Mouse (Mus musculus): Measurements from ENCODE around the gene Rab11fip5.

Rab11fip5 gene

GRCm38 (mm10) chr6:85373951-85374733 is at the start of gene Rab11fip5:
Gene Rab11fip5 (minus strand): TSS chr6:85374634.
- peak; percentile 64 for DNase-seq (ENCODE audit: low read depth, low spot score)

GRCm38 (mm10) chr6:85423836-85424379 is 49.5 kb upstream of the Rab11fip5 start, which contains the start of gene Noto:
Gene Noto (plus strand): TSS chr6:85423886.
- DNase-seq (ENCODE audit: low read depth, low spot score) = no peak

- DNase-seq (ENCODE audit: low read depth, low spot score) = no peak
These were observed 44.7 kb upstream of the Rab11fip5 start for GRCm38 (mm10) chr6:85419150-85419549.

- no peak for DNase-seq (ENCODE audit: low read depth, low spot score)
These were observed 41.4 kb upstream of the Rab11fip5 start for GRCm38 (mm10) chr6:85415829-85416228.

GRCm38 (mm10) chr6:85410771-85411273 is 36.4 kb upstream of the Rab11fip5 start:
- peak; percentile 92 for DNase-seq (ENCODE audit: low read depth, low spot score)

GRCm38 (mm10) chr6:85409003-85409402 is 34.6 kb upstream of the Rab11fip5 start:
- DNase-seq (ENCODE audit: low read depth, low spot score) = no peak

GRCm38 (mm10) chr6:85403039-85403438 is 28.6 kb upstream of the Rab11fip5 start:
- no peak for DNase-seq (ENCODE audit: low read depth, low spot score)

GRCm38 (mm10) chr6:85402613-85403012 is 28.2 kb upstream of the Rab11fip5 start:
- no peak for DNase-seq (ENCODE audit: low read depth, low spot score)

GRCm38 (mm10) chr6:85399715-85400114 is 25.3 kb upstream of the Rab11fip5 start:
- no peak for DNase-seq (ENCODE audit: low read depth, low spot score)

- DNase-seq (ENCODE audit: low read depth, low spot score) = peak; percentile 67
These were observed 22.7 kb upstream of the Rab11fip5 start for GRCm38 (mm10) chr6:85397165-85397564.

- DNase-seq (ENCODE audit: low read depth, low spot score) = peak; percentile 72
These were observed 20.9 kb upstream of the Rab11fip5 start for GRCm38 (mm10) chr6:85395360-85395759.

GRCm38 (mm10) chr6:85391803-85392202 is 17.4 kb upstream of the Rab11fip5 start:
- DNase-seq (ENCODE audit: low read depth, low spot score) = peak; percentile 83

- no peak for DNase-seq (ENCODE audit: low read depth, low spot score)
These were observed 14.2 kb upstream of the Rab11fip5 start for GRCm38 (mm10) chr6:85388608-85389007.

- no peak for DNase-seq (ENCODE audit: low read depth, low spot score)
These were observed 8.4 kb upstream of the Rab11fip5 start for GRCm38 (mm10) chr6:85382791-85383190.

- no peak for DNase-seq (ENCODE audit: low read depth, low spot score)
These were observed 7.2 kb upstream of the Rab11fip5 start for GRCm38 (mm10) chr6:85381648-85382020.

GRCm38 (mm10) chr6:85380901-85381647 is 6.6 kb upstream of the Rab11fip5 start:
- DNase-seq (ENCODE audit: low read depth, low spot score) = peak; percentile 73

GRCm38 (mm10) chr6:85380201-85380900 is 5.9 kb upstream of the Rab11fip5 start:
- peak; percentile 93 for DNase-seq (ENCODE audit: low read depth, low spot score)

- DNase-seq (ENCODE audit: low read depth, low spot score) = peak; percentile 26
These were observed 4.2 kb upstream of the Rab11fip5 start for GRCm38 (mm10) chr6:85378629-85379028.

- DNase-seq (ENCODE audit: low read depth, low spot score) = no peak
These were observed 3.4 kb upstream of the Rab11fip5 start for GRCm38 (mm10) chr6:85377876-85378275.

- peak; percentile 90 for DNase-seq (ENCODE audit: low read depth, low spot score)
These were observed 2.8 kb upstream of the Rab11fip5 start for GRCm38 (mm10) chr6:85377066-85377734.

GRCm38 (mm10) chr6:85374734-85375114 is 290 bp upstream of the Rab11fip5 start:
- DNase-seq (ENCODE audit: low read depth, low spot score) = peak; percentile 98

All from R1 (cell line).